Mouse (Mus musculus) CD4-positive, CD25-positive, alpha-beta regulatory T cell, adult 2 months (primary cell): ENCODE measurements at regions not wholly inside any gene's neighbourhood (a gene's known extent, or its start where the extent isn't known, plus 50 kb on each side); places are given as distances from the start of the nearest gene placed in this dataset.

Source experiments
- DNase-seq: peaks from one replicate; pipeline ENCODE4 v3.0.0-alpha.2; 2012; ENCODE audit warnings: low read depth, low spot score

DNA sequence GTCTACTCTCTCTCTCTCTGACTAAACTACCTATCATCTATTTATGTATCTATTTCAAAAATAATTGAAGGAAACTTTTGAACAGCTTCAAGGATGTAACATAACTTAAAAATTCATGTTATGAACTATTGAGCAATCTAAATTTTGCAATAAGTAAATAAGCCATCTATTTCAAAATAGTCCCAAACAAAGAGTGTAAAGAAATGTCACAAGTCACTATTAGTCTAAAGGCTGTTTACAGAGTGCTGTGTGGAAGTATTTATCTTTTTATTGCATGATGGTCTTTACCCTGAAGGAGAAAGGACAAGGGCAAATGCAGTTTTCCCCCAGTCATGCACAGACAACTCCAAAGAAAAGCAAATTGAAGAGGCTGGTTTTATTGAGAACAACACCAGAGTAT, 496.0 kb downstream of the Olfm4 start:
- DNase-seq = no peak

GRCm38 (mm10) chr14:80482771-80483170, 498.9 kb downstream of the Olfm4 start:
- DNase-seq = no peak

DNA sequence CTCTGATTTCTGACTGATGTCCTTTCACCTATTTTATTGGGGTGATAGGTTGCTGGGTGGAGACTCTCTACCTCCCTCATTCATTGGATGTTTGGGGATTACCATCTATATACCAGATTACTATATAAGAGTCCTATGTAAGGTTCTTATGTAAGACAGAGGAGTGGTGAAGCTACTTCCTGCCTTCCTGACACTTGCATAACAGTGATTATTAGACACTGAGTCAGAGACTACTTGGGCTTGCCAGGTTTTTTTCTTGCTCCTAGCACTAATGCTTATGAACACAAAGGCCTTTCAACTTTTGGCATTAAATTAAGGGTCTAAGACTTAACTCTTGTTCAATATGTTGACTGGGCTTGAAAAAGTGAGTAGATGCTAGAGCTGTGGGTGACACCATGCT, 500.4 kb downstream of the Olfm4 start:
- DNase-seq = no peak

- no peak for DNase-seq
These were observed 501.3 kb downstream of the Olfm4 start for GRCm38 (mm10) chr14:80485149-80485548.

DNA sequence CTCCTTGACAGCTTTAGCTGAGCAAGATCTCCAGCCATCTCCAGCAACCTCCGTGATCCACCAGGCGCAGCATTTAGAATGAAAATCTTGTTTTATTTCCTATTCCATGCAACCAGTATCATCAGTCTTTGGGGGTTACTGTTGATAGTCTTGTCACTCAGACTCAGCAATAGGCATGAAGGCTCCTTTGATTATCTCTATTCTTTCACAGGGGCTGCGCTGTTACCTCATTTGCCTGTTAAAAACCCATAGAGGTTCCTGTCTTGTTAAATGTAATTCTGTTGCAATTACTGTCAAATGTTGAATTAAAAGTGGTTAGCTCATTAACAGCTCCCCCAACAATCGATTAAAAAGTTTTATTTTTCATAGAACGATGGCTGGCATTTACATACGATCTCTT, 502.7 kb downstream of the Olfm4 start:
- DNase-seq = no peak

- DNase-seq = no peak
These were observed 508.4 kb downstream of the Olfm4 start for GRCm38 (mm10) chr14:80492043-80492900.

DNA sequence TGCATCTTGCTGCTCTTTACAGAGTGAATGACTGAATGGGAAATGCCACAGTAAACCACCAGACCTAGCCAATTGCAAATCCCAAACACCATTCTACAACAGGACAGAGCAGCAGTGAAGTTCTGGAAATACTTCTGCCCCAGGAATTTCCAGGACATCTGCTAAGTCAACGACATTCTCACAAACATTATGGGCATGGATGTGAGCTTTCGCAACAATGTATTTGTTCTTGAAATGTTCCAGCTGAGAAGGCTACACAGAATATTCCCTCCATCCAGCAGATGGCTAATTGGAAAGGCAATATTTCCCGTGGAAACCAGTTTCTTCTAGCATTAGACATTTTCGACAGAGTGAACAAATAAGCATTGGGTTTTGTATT, 509.0 kb downstream of the Olfm4 start:
- DNase-seq = no peak

GRCm38 (mm10) chr14:80504351-80504750, 520.5 kb downstream of the Olfm4 start:
- DNase-seq = no peak

DNA sequence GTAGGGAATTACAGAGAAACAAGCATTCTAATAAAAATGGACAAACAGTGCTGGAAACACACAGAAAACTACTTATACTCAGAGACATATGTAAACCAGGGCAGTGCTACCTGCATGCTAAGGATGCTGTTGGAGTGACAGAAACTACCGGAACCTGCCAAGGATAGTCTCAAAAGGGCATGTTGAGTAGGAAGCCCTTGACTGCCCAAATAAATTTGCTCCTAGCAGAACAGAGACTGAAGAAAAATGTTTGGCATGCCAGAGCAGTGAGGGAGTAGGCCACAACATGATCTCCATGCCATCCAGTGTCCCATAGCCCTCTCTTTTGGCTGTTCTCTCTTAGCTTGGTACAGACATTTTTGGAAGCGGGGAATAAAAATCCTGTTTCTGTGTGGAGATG, 532.7 kb downstream of the Olfm4 start:
- DNase-seq = no peak

GRCm38 (mm10) chr14:80521216-80521615, 537.3 kb downstream of the Olfm4 start:
- no peak for DNase-seq

DNA sequence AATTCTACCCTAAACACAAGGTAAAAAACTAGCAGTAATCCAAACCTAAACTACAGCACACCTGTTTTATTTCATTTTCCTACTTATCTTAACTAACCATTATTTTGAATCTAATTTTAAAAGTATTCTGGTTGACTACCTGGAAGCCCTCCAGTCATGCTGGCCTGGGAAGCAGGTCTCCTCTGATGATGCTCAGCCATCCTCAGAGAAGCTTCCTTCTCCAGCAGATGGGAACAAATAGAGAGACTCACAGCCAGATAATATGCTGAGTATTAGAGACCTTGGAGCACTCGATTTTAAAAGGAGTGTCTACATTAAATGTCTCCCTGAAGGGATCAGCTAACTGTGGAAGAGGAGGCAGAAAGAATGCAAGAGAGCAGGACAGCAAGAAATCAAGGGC, 537.8 kb downstream of the Olfm4 start:
- DNase-seq = no peak

DNA sequence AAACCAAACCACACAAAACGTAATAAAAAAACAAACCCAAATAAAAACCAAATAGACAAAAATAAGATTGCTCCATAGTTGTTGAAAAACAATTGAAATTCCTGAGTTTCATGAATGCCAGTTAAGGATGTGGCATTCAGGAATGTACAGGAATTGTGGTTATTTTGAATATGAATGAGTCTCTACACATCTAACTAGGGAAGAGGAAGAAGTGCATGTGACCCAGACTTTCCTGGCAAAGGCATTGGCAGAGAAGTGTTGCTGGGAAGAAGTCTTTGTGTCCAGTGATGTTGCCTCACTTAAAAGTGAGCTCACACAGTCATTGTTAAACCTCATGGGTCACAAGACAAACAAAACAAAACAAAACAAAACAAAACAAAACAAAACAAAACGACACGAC, 538.7 kb downstream of the Olfm4 start:
- no peak for DNase-seq

- no peak for DNase-seq
These were observed 544.6 kb downstream of the Olfm4 start for GRCm38 (mm10) chr14:80528419-80529028.

DNA sequence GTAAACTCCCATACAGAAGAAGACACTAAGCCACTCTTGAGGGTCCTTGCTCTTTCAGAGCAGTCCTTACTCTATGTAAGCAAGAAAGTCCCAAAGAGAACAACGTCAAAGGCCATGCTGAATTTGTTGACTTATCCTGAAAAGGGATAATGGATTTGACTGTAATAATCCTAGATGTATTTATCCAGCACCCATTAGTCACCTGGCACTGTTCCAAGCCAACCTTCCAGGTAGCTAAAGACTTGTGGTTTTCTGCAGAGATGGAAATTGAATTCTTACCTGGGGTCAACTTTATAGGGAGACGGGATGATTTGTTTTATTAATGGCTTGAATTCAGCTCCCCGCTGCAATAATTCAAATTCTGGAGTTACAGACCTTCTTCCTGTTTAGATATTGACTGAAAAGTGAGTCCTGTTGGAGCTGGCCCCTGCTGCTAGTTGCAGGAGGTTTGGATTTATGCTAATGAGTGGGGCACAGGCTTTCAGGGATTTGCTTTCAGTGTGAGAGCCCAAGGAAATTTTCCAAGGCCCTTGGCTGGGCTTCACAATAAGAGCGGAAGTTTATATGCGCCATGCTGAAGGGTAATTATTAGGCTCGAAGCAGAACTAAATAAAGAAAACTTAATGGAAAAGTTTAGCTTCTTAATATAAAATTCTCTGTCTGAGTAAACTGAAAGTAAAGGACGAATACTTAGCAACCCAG, 552.3 kb downstream of the Olfm4 start:
- no peak for DNase-seq

DNA sequence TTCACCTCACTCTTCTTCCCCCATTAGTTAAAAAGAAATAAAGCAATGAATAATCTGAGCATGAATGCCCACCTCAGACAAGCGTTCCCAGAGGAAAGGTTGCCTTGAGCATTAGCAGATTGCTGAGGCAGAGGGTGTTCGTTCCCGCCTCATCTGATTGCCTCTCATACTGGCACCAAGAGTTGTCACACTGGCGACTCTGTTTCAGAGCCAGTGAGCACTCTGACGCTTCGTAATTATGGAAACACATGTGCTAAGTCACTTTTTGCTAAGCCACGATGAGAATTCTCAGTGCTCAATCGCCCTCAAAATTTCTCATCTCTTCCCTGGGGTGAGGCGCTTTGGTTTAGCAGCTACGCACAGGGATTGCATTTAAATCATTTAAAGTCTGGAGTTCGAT, 576.1 kb downstream of the Olfm4 start:
- DNase-seq = no peak
